Mouse (Mus musculus) forebrain, embryonic 16.5 days (tissue): Measurements from ENCODE around the gene Oxct1. TPM values are rescaled to one million over a fixed set of nuclear protein-coding genes. Genes with fewer than 3 reads are reported as not detected.

Source experiments
- ATAC-seq: fragments of 200-750 bp; cut with Nextera tagmentation; 2 replicates; pipeline ENCODE4 v1.8.0; 2017; ENCODE audit warnings: mild to moderate bottlenecking, moderate library complexity
- H3K27ac ChIP-seq: fragments of 300-500 bp; sonication (generic); 2 replicates; pipeline ENCODE4 v1.5.1; 2014; ENCODE audit warnings: low read length, control low read depth
- H3K27me3 ChIP-seq: fragments of 300-500 bp; sonication (generic); replicated peaks from 2 replicates; pipeline ENCODE4 v1.6.1; 2014; ENCODE audit warnings: low read length; ENCODE audit not compliant: control insufficient read depth, insufficient read depth
- H3K36me3 ChIP-seq: fragments of 300-500 bp; sonication (generic); 2 replicates; pipeline ENCODE4 v1.6.1; 2014; ENCODE audit not compliant: control insufficient read depth, insufficient read depth
- H3K4me1 ChIP-seq: fragments of 300-500 bp; sonication (generic); replicated peaks from 2 replicates; pipeline ENCODE4 v1.6.1; 2014; ENCODE audit warnings: low read length; ENCODE audit not compliant: control insufficient read depth, insufficient read depth
- H3K4me2 ChIP-seq: fragments of 300-500 bp; sonication (generic); 2 replicates; pipeline ENCODE4 v1.6.1; 2014; ENCODE audit warnings: mild to moderate bottlenecking, low read length, control low read depth
- H3K4me3 ChIP-seq: fragments of 300-500 bp; sonication (generic); replicated peaks from 2 replicates; pipeline ENCODE4 v1.5.1; 2014; ENCODE audit warnings: mild to moderate bottlenecking, low read length, control low read depth
- H3K9ac ChIP-seq: fragments of 300-500 bp; sonication (generic); replicated peaks from 2 replicates; pipeline ENCODE4 v1.6.1; 2014; ENCODE audit warnings: low read depth, low read length, control low read depth
- H3K9me3 ChIP-seq: fragments of 300-500 bp; sonication (generic); 2 replicates; pipeline ENCODE4 v1.6.1; 2016; ENCODE audit warnings: low read length; ENCODE audit not compliant: control insufficient read depth
- WGBS: fragments of 180-500 bp; shearing (Covaris S2); extraction: QIAGEN DNeasy Blood & Tissue Kit; methylation state at CpG from one replicate; pipeline ENCODE4 v1.1.7; 2014; 5-methylcytosine and 5-hydroxymethylcytosine counted together
- polyA plus RNA-seq: library from polyadenylated mRNA; unstranded; fragments of >200 nt; fragmentation: Nextera tagmentation; extraction: Ambion mirVana; gene quantifications from 2 replicates; pipeline ENCODE4 v1.2.1, GENCODE M21; 2015

Gene Oxct1
- polyA plus RNA-seq = 298 and 300 TPM in 2 replicates

GRCm38 (mm10) chr15:4026231-4026773 lies at the start of gene Oxct1:
Oxct1 (plus strand) TSS chr15:4026383.
- H3K4me2 ChIP-seq = peak within 1 kb of the TSS; percentile 60
- H3K9ac ChIP-seq = peak within 1 kb of the TSS; percentile 91
- WGBS = 0% methylated on average over 40 of the region's 45 CpGs
- H3K4me3 ChIP-seq = peak within 1 kb of the TSS; percentile 93
- ATAC-seq = peak; percentile 96
- H3K27ac ChIP-seq = peak within 1 kb of the TSS; percentile 98
- no peaks in the 10 kb centered on the region for H3K36me3 ChIP-seq
- no peaks in the 10 kb centered on the region for H3K9me3 ChIP-seq
- H3K4me1 ChIP-seq = peaks cover 16% of the 10 kb centered on the region
- H3K27me3 ChIP-seq = no peaks in the 10 kb centered on the region

DNA sequence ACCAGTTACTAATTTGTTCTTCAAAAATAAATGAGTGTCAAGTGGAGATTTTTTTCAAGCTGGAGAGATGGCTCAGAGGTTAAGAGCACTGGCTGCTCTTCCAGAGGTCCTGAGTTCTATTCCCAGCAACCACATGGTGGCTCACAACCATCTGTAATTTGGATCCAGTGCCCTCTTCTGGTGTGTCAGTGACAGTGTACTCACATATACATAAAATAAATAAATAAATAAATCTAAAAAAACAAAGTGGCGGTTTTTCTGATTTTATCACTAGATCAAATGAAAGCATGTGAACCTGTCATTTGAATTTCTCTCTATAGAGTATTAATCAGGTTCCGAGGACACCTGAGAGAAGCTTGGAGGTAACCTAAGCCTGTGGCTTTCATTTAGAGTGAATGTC lies 47.9 kb upstream of the Oxct1 start:
- no peaks in the 10 kb centered on the region for H3K27me3 ChIP-seq
- H3K9me3 ChIP-seq = no peaks in the 10 kb centered on the region
- 93% methylated on average over 2 of the region's 2 CpGs for WGBS
- H3K36me3 ChIP-seq = peaks cover 3% of the 10 kb centered on the region; the same call in 1 of the 2 replicates
- ATAC-seq = no peak
- no peak overlapping the region for H3K4me2 ChIP-seq
- no peak overlapping the region for H3K4me3 ChIP-seq
- H3K4me1 ChIP-seq = peaks cover 3% of the 10 kb centered on the region; the same call in 1 of the 2 replicates
- no peak overlapping the region for H3K27ac ChIP-seq
- no peak overlapping the region for H3K9ac ChIP-seq

- Histone ChIP-seq H3K27ac (peak within 1 kb of the TSS; percentile 96), H3K4me3 (peak within 1 kb of the TSS; percentile 72), H3K36me3 (peaks cover 3% of the 10 kb centered on the region; the same call in 1 of the 2 replicates), H3K4me1 (peaks cover 3% of the 10 kb centered on the region; the same call in 1 of the 2 replicates), H3K9me3 (no peaks in the 10 kb centered on the region), H3K9ac (peak within 1 kb of the TSS; percentile 97), H3K27me3 (no peaks in the 10 kb centered on the region), H3K4me2 (peak within 1 kb of the TSS; percentile 81)
- 1% methylated on average over 55 of the region's 61 CpGs for WGBS
- peak; percentile 93 for ATAC-seq
These were observed 46.9 kb upstream of the Oxct1 start, which contains the start of gene Fbxo4 for GRCm38 (mm10) chr15:3979061-3979848. Fbxo4 (minus strand) TSS chr15:3979573.

DNA sequence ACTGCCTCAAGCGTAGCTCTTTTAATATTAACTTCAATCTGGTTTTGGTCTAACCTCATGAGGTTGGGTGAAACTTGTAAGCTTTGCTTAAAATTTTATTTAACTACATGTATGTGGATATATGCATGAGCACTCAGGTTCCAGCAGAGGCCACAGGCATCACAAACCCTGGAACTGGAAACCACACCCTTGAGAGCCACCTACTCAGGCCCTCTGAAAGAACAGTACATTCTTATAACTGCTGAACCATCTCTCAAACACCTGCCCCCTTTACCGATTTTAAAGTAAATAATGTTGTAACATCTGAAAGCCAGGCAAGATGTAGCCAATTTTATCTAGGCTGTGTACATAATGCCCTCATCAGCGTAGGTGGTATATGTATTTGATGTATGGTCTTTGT lies 46.3 kb upstream of the Oxct1 start:
- peak overlapping the region; percentile 81 for H3K4me2 ChIP-seq
- H3K27ac ChIP-seq = no peak overlapping the region; the same call in 1 of the 2 replicates
- WGBS = 83% methylated on average over 3 of the region's 3 CpGs
- peaks cover 3% of the 10 kb centered on the region; the same call in 1 of the 2 replicates for H3K4me1 ChIP-seq
- H3K9ac ChIP-seq = peak overlapping the region; percentile 97; the same call in 1 of the 2 replicates
- no peaks in the 10 kb centered on the region for H3K27me3 ChIP-seq
- no peaks in the 10 kb centered on the region for H3K9me3 ChIP-seq
- H3K4me3 ChIP-seq = no peak overlapping the region
- ATAC-seq = no peak
- peaks cover 5% of the 10 kb centered on the region; the same call in 1 of the 2 replicates for H3K36me3 ChIP-seq

- Histone ChIP-seq H3K27ac (no peak overlapping the region), H3K9me3 (no peaks in the 10 kb centered on the region), H3K4me2 (no peak overlapping the region), H3K4me3 (no peak overlapping the region), H3K9ac (no peak overlapping the region), H3K36me3 (peaks cover 5% of the 10 kb centered on the region; the same call in 1 of the 2 replicates), H3K4me1 (peaks cover 3% of the 10 kb centered on the region; the same call in 1 of the 2 replicates), H3K27me3 (no peaks in the 10 kb centered on the region)
- WGBS = 94% methylated on average over 5 of the region's 5 CpGs
- ATAC-seq = no peak
These were observed 43.5 kb upstream of the Oxct1 start for GRCm38 (mm10) chr15:3982732-3983131.

GRCm38 (mm10) chr15:3984876-3985275 lies 41.3 kb upstream of the Oxct1 start:
- no peaks in the 10 kb centered on the region for H3K27me3 ChIP-seq
- no peak overlapping the region for H3K4me3 ChIP-seq
- H3K4me1 ChIP-seq = no peaks in the 10 kb centered on the region
- no peaks in the 10 kb centered on the region for H3K9me3 ChIP-seq
- no peak for ATAC-seq
- WGBS = 89% methylated on average over 2 of the region's 2 CpGs
- H3K27ac ChIP-seq = no peak overlapping the region
- no peak overlapping the region for H3K4me2 ChIP-seq
- peaks cover 9% of the 10 kb centered on the region for H3K36me3 ChIP-seq
- H3K9ac ChIP-seq = no peak overlapping the region

- Histone ChIP-seq H3K27me3 (no peaks in the 10 kb centered on the region), H3K4me3 (no peak overlapping the region), H3K27ac (no peak overlapping the region), H3K9me3 (no peaks in the 10 kb centered on the region), H3K9ac (no peak overlapping the region), H3K4me1 (no peaks in the 10 kb centered on the region), H3K36me3 (peaks cover 15% of the 10 kb centered on the region), H3K4me2 (no peak overlapping the region)
- 68% methylated on average over 2 of the region's 2 CpGs for WGBS
- ATAC-seq = peak; percentile 55
These were observed 38.2 kb upstream of the Oxct1 start for GRCm38 (mm10) chr15:3987981-3988380.

GRCm38 (mm10) chr15:3994852-3995447 lies 31.2 kb upstream of the Oxct1 start:
- 23% methylated on average over 14 of the region's 14 CpGs for WGBS
- peak overlapping the region; percentile 56 for H3K4me2 ChIP-seq
- no peak for ATAC-seq
- H3K27me3 ChIP-seq = no peaks in the 10 kb centered on the region
- peak overlapping the region; percentile 90 for H3K9ac ChIP-seq
- peak overlapping the region; percentile 93 for H3K4me3 ChIP-seq
- peaks cover 8% of the 10 kb centered on the region for H3K4me1 ChIP-seq
- H3K36me3 ChIP-seq = peaks cover 9% of the 10 kb centered on the region
- H3K27ac ChIP-seq = peak overlapping the region; percentile 92
- H3K9me3 ChIP-seq = no peaks in the 10 kb centered on the region
